Mouse (Mus musculus) liver, embryonic 15.5 days (tissue): ENCODE data around the gene Cldn16. TPM values are rescaled to one million over a fixed set of nuclear protein-coding genes. Genes with fewer than 3 reads are reported as not detected.
"Not testable (repeated sequence)": the region's sequence is repeated elsewhere in the genome, so short reads cannot be mapped to it uniquely, and the experiment has no call there.

ENCODE experiments used
- ATAC-seq: fragments of 200-750 bp; cut with Nextera tagmentation; 2 replicates; pipeline ENCODE4 v1.8.0; 2017; ENCODE audit warnings: moderate number of reproducible peaks, mild to moderate bottlenecking, moderate library complexity; ENCODE audit not compliant: insufficient read depth
- H3K27ac ChIP-seq: fragments of 300-500 bp; sonication (generic); replicated peaks from 2 replicates; pipeline ENCODE4 v1.5.1; 2015; ENCODE audit warnings: mild to moderate bottlenecking, inconsistent platforms
- H3K27me3 ChIP-seq: fragments of 300-500 bp; sonication (generic); 2 replicates; pipeline ENCODE4 v1.6.1; 2015; ENCODE audit warnings: mild to moderate bottlenecking, inconsistent platforms
- H3K36me3 ChIP-seq: fragments of 300-500 bp; sonication (generic); replicated peaks from 2 replicates; pipeline ENCODE4 v1.6.1; 2015; ENCODE audit warnings: moderate library complexity, mild to moderate bottlenecking, inconsistent platforms
- H3K4me1 ChIP-seq: fragments of 300-500 bp; sonication (generic); replicated peaks from 2 replicates; pipeline ENCODE4 v1.6.1; 2015; ENCODE audit warnings: inconsistent platforms
- H3K4me2 ChIP-seq: fragments of 300-500 bp; sonication (generic); 2 replicates; pipeline ENCODE4 v1.6.1; 2015; ENCODE audit warnings: moderate library complexity, mild to moderate bottlenecking, inconsistent platforms
- H3K4me3 ChIP-seq: fragments of 300-500 bp; sonication (generic); replicated peaks from 2 replicates; pipeline ENCODE4 v1.5.1; 2015; ENCODE audit warnings: mild to moderate bottlenecking, inconsistent platforms
- H3K9ac ChIP-seq: fragments of 300-500 bp; sonication (generic); 2 replicates; pipeline ENCODE4 v1.6.1; 2015; ENCODE audit warnings: moderate library complexity, mild to moderate bottlenecking, inconsistent platforms
- H3K9me3 ChIP-seq: fragments of 300-500 bp; sonication (generic); replicated peaks from 2 replicates; pipeline ENCODE4 v1.6.1; 2016; ENCODE audit warnings: inconsistent platforms
- WGBS: fragments of 180-500 bp; shearing (Covaris S2); methylation state at CpG from one replicate; pipeline ENCODE4 v1.1.7; 2015; ENCODE audit warnings: mixed read lengths; ENCODE audit not compliant: insufficient replicate concordance; 5-methylcytosine and 5-hydroxymethylcytosine counted together
- polyA plus RNA-seq: library from polyadenylated mRNA; unstranded; fragments of >200 nt; fragmentation: Nextera tagmentation; extraction: Ambion mirVana; gene quantifications from 2 replicates; pipeline ENCODE4 v1.2.1, GENCODE M21; 2015

Gene Cldn16
- polyA plus RNA-seq, 1 experiment from 2014 or later = not detected

- H3K9ac ChIP-seq = no peak overlapping the region
Observed at GRCm38 (mm10) chr16:26471254-26471653, 8.3 kb downstream of the Cldn16 start.

DNA sequence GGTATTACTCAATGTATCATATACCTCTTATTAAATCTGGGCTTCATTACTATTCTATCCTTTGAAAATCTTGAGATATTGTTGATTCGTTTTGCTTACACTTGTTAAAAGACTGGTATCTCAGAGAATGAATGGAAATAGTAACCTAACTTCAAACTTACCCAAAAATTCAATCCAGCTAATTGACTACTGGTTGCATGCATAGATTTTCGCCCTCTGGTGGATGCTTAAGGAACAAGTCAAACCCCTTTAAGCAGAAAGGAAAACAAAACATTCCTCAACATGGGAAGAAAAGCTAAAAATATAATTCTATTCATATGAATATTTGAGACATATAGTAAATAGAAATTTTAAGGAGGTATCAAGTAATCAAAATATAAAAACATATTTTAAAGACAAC, 32.8 kb downstream of the Cldn16 start:
- Histone ChIP-seq H3K9me3 (no peaks in the 10 kb centered on the region), H3K4me3 (no peak overlapping the region), H3K36me3 (no peaks in the 10 kb centered on the region), H3K27ac (no peak overlapping the region), H3K4me1 (no peaks in the 10 kb centered on the region), H3K27me3 (no peaks in the 10 kb centered on the region), H3K4me2 (no peak overlapping the region), H3K9ac (no peak overlapping the region)
- WGBS = 6% methylated on average over 2 of the region's 2 CpGs
- ATAC-seq = no peak

More at GRCm38 (mm10) chr16:26471254-26471653, 8.3 kb downstream of the Cldn16 start:
- no peak for ATAC-seq
- 56% methylated on average over 4 of the region's 4 CpGs for WGBS
- Histone ChIP-seq H3K4me3 (no peak overlapping the region), H3K27me3 (no peaks in the 10 kb centered on the region), H3K36me3 (no peaks in the 10 kb centered on the region), H3K27ac (no peak overlapping the region), H3K4me1 (no peaks in the 10 kb centered on the region), H3K9me3 (no peaks in the 10 kb centered on the region), H3K4me2 (no peak overlapping the region)

GRCm38 (mm10) chr16:26499705-26500104, 36.8 kb downstream of the Cldn16 start:
- H3K27me3 ChIP-seq, H3K4me3 ChIP-seq, H3K4me2 ChIP-seq, ATAC-seq, H3K9me3 ChIP-seq, H3K9ac ChIP-seq, H3K27ac ChIP-seq, H3K36me3 ChIP-seq, H3K4me1 ChIP-seq: not testable (repeated sequence)
- WGBS = 75% methylated on average over 3 of the region's 3 CpGs

DNA sequence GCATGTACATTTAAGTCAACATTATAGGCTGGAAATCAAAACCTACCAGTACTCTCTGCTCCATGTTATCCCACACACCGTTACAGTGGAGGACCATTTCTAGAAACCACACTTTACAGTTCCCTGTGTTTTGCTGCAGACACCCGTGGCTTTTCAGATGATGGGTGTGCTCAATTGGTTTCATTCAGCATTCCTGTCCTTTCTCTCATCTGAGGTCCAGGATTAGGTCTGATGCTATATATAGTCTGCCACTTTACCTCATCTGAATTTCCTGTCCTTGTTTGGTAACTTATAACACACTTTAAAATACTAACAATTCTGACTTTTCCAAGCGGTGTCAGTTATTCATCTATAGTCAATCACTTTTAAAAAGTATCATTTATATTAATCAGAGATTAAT, 37.8 kb downstream of the Cldn16 start:
- Histone ChIP-seq H3K4me3 (no peak overlapping the region), H3K27ac (no peak overlapping the region), H3K4me2 (no peak overlapping the region), H3K9ac (no peak overlapping the region), H3K36me3 (no peaks in the 10 kb centered on the region), H3K4me1 (no peaks in the 10 kb centered on the region), H3K9me3 (no peaks in the 10 kb centered on the region), H3K27me3 (no peaks in the 10 kb centered on the region)
- 63% methylated on average over 3 of the region's 3 CpGs for WGBS
- ATAC-seq = no peak

GRCm38 (mm10) chr16:26504961-26505360, 42.0 kb downstream of the Cldn16 start:
- ATAC-seq = no peak
- Histone ChIP-seq H3K27ac (no peak overlapping the region), H3K4me1 (no peaks in the 10 kb centered on the region), H3K4me3 (no peak overlapping the region), H3K4me2 (no peak overlapping the region), H3K9me3 (no peaks in the 10 kb centered on the region), H3K36me3 (no peaks in the 10 kb centered on the region), H3K9ac (no peak overlapping the region), H3K27me3 (no peaks in the 10 kb centered on the region)
- 57% methylated on average over 4 of the region's 4 CpGs for WGBS

GRCm38 (mm10) chr16:26519596-26519995, 56.7 kb downstream of the Cldn16 start:
- H3K4me2 ChIP-seq = no peak overlapping the region
- ATAC-seq = no peak
- H3K4me1 ChIP-seq = no peaks in the 10 kb centered on the region
- no peak overlapping the region for H3K4me3 ChIP-seq
- no peak overlapping the region for H3K27ac ChIP-seq
- no peaks in the 10 kb centered on the region for H3K27me3 ChIP-seq
- H3K9ac ChIP-seq = no peak overlapping the region
- WGBS = 34% methylated on average over 2 of the region's 2 CpGs
- no peaks in the 10 kb centered on the region; the same call in 1 of the 2 replicates for H3K9me3 ChIP-seq
- H3K36me3 ChIP-seq = no peaks in the 10 kb centered on the region

DNA sequence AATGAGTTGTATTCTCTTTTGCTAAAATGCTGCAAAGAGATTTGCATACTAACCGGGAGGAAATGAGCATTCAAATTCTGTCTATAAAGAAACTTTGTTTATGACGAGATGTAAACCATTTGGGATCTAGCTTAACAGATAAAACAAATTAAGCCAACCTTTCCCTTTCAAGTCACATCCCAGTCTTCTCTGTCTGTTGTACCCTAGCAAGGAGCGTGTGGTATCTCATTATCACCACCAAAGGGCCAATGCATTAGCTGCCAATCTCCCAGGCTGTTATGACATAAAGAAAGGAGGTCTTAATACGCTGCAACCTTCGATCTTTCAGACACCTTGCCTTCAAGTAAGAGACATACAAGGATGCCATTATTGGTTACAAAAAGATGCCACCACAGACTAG, 62.9 kb downstream of the Cldn16 start:
- H3K27me3 ChIP-seq = no peaks in the 10 kb centered on the region
- H3K36me3 ChIP-seq = no peaks in the 10 kb centered on the region
- H3K4me1 ChIP-seq = no peaks in the 10 kb centered on the region
- 50% methylated on average over 5 of the region's 5 CpGs for WGBS
- H3K27ac ChIP-seq = no peak overlapping the region
- H3K4me3 ChIP-seq = no peak overlapping the region
- H3K4me2 ChIP-seq = no peak overlapping the region
- no peak for ATAC-seq
- no peak overlapping the region for H3K9ac ChIP-seq
- no peaks in the 10 kb centered on the region for H3K9me3 ChIP-seq

- H3K4me3 ChIP-seq = no peak within 1 kb of the TSS
- H3K9ac ChIP-seq = no peak within 1 kb of the TSS
- H3K27me3 ChIP-seq = no peaks in the 10 kb centered on the region
- H3K27ac ChIP-seq = no peak within 1 kb of the TSS
- no peaks in the 10 kb centered on the region for H3K9me3 ChIP-seq
- WGBS = 74% methylated on average over 4 of the region's 4 CpGs
- no peak for ATAC-seq
- no peak within 1 kb of the TSS for H3K4me2 ChIP-seq
- H3K36me3 ChIP-seq = no peaks in the 10 kb centered on the region
- no peaks in the 10 kb centered on the region for H3K4me1 ChIP-seq
Observed at GRCm38 (mm10) chr16:26526669-26527068, 63.7 kb downstream of the Cldn16 start, which contains the start of gene Tmem207. Gene Tmem207 (minus strand): TSS chr16:26526769.

GRCm38 (mm10) chr16:26527931-26528666, 65.2 kb downstream of the Cldn16 start:
- WGBS = 66% methylated on average over 10 of the region's 10 CpGs
- Histone ChIP-seq H3K4me3 (no peak overlapping the region), H3K4me1 (no peaks in the 10 kb centered on the region), H3K27me3 (no peaks in the 10 kb centered on the region), H3K27ac (no peak overlapping the region), H3K9ac (no peak overlapping the region), H3K4me2 (no peak overlapping the region), H3K9me3 (no peaks in the 10 kb centered on the region), H3K36me3 (no peaks in the 10 kb centered on the region)
- ATAC-seq = no peak

GRCm38 (mm10) chr16:26530451-26530850, 67.5 kb downstream of the Cldn16 start:
- H3K4me2 ChIP-seq = no peak overlapping the region
- H3K4me1 ChIP-seq = no peaks in the 10 kb centered on the region
- no peaks in the 10 kb centered on the region for H3K27me3 ChIP-seq
- no peaks in the 10 kb centered on the region for H3K9me3 ChIP-seq
- H3K36me3 ChIP-seq = no peaks in the 10 kb centered on the region
- no peak for ATAC-seq
- no peak overlapping the region for H3K4me3 ChIP-seq
- H3K9ac ChIP-seq = no peak overlapping the region
- H3K27ac ChIP-seq = no peak overlapping the region
- WGBS = 70% methylated on average over 1 of the region's 1 CpGs

- Histone ChIP-seq H3K4me1 (no peaks in the 10 kb centered on the region), H3K4me3 (no peak overlapping the region), H3K9ac (no peak overlapping the region), H3K9me3 (no peaks in the 10 kb centered on the region), H3K27me3 (no peaks in the 10 kb centered on the region), H3K4me2 (no peak overlapping the region), H3K36me3 (no peaks in the 10 kb centered on the region), H3K27ac (no peak overlapping the region)
- ATAC-seq = no peak
- whole genome bisulfite sequencing = 80% methylated on average over 1 of the region's 1 CpGs
Observed at GRCm38 (mm10) chr16:26532287-26532686, 69.4 kb downstream of the Cldn16 start.
